Mouse (Mus musculus) liver, embryonic 16.5 days (tissue): Measurements from ENCODE around the gene Wbp11. TPM values are rescaled to one million over a fixed set of nuclear protein-coding genes. Genes with fewer than 3 reads are reported as not detected.

ENCODE experiments used
- ATAC-seq: fragments of 200-750 bp; cut with Nextera tagmentation; 2 replicates; pipeline ENCODE4 v1.8.0; 2017; ENCODE audit warnings: low read depth, mild to moderate bottlenecking, moderate number of reproducible peaks, moderate library complexity
- H3K27ac ChIP-seq: fragments of 300-500 bp; sonication (generic); 2 replicates; pipeline ENCODE4 v1.5.1; 2014; ENCODE audit warnings: mild to moderate bottlenecking, low read length
- H3K27me3 ChIP-seq: fragments of 300-500 bp; sonication (generic); 2 replicates; pipeline ENCODE4 v1.6.1; 2014; ENCODE audit warnings: low read depth, low read length, mixed read lengths; ENCODE audit not compliant: control insufficient read depth, insufficient read depth
- H3K36me3 ChIP-seq: fragments of 300-500 bp; sonication (generic); 2 replicates; pipeline ENCODE4 v1.6.1; 2014; ENCODE audit warnings: mild to moderate bottlenecking; ENCODE audit not compliant: control insufficient read depth, insufficient read depth
- H3K4me1 ChIP-seq: fragments of 300-500 bp; sonication (generic); 2 replicates; pipeline ENCODE4 v1.6.1; 2014; ENCODE audit warnings: low read depth, low read length, mixed read lengths; ENCODE audit not compliant: control insufficient read depth
- H3K4me2 ChIP-seq: fragments of 300-500 bp; sonication (generic); 2 replicates; pipeline ENCODE4 v1.6.1; 2014; ENCODE audit warnings: low read depth, low read length, mixed read lengths
- H3K4me3 ChIP-seq: fragments of 300-500 bp; sonication (generic); 2 replicates; pipeline ENCODE4 v1.5.1; 2014; ENCODE audit warnings: low read depth, mild to moderate bottlenecking, low read length
- H3K9ac ChIP-seq: fragments of 300-500 bp; sonication (generic); 2 replicates; pipeline ENCODE4 v1.6.1; 2014; ENCODE audit warnings: low read depth, low read length
- H3K9me3 ChIP-seq: fragments of 300-500 bp; sonication (generic); replicated peaks from 2 replicates; pipeline ENCODE4 v1.6.1; 2016; ENCODE audit warnings: low read length; ENCODE audit not compliant: control insufficient read depth
- WGBS: fragments of 180-500 bp; shearing (Covaris S2); extraction: QIAGEN DNeasy Blood & Tissue Kit; methylation state at CpG from one replicate; pipeline ENCODE4 v1.1.7; 2014; ENCODE audit not compliant: insufficient replicate concordance; 5-methylcytosine and 5-hydroxymethylcytosine counted together
- polyA plus RNA-seq: library from polyadenylated mRNA; unstranded; fragments of >200 nt; fragmentation: Nextera tagmentation; extraction: Ambion mirVana; gene quantifications from 2 replicates; pipeline ENCODE4 v1.2.1, GENCODE M21; 2015

Wbp11 gene
- polyA plus RNA-seq, 1 experiment from 2014 or later: 47.3 TPM

GRCm38 (mm10) chr6:136857186-136857872 is 29.3 kb upstream of the Wbp11 start, which contains the start of gene Art4:
Gene Art4, minus strand, starts transcription at chr6:136857733.
- Histone ChIP-seq H3K9me3 (no peaks in the 10 kb centered on the region), H3K4me1 (peaks cover 46% of the 10 kb centered on the region), H3K27ac (peak within 1 kb of the TSS; percentile 100), H3K9ac (peak within 1 kb of the TSS; percentile 92), H3K36me3 (peaks cover 16% of the 10 kb centered on the region), H3K4me2 (peak within 1 kb of the TSS; percentile 74), H3K4me3 (peak within 1 kb of the TSS; percentile 83), H3K27me3 (no peaks in the 10 kb centered on the region)
- ATAC-seq: peak; percentile 96
- WGBS: 11% methylated on average over 18 of the region's 18 CpGs

- peak overlapping the region; percentile 83 for H3K4me3 ChIP-seq
- H3K9ac ChIP-seq: peak overlapping the region; percentile 92
- peak overlapping the region; percentile 74 for H3K4me2 ChIP-seq
- 17% methylated on average over 14 of the region's 14 CpGs for WGBS
- no peaks in the 10 kb centered on the region for H3K9me3 ChIP-seq
- H3K4me1 ChIP-seq: peaks cover 48% of the 10 kb centered on the region
- H3K27me3 ChIP-seq: no peaks in the 10 kb centered on the region
- H3K27ac ChIP-seq: peak overlapping the region; percentile 95
- peak; percentile 28 for ATAC-seq
- peaks cover 25% of the 10 kb centered on the region for H3K36me3 ChIP-seq
Measured at GRCm38 (mm10) chr6:136856071-136856636, 28.1 kb upstream of the Wbp11 start.

GRCm38 (mm10) chr6:136855183-136855582 is 27.1 kb upstream of the Wbp11 start:
- H3K27ac ChIP-seq: peak overlapping the region; percentile 95
- peak overlapping the region; percentile 83 for H3K4me3 ChIP-seq
- peaks cover 30% of the 10 kb centered on the region for H3K36me3 ChIP-seq
- H3K9me3 ChIP-seq: no peaks in the 10 kb centered on the region
- H3K4me1 ChIP-seq: peaks cover 47% of the 10 kb centered on the region
- no peak for ATAC-seq
- WGBS: 20% methylated on average over 2 of the region's 2 CpGs
- H3K27me3 ChIP-seq: no peaks in the 10 kb centered on the region
- peak overlapping the region; percentile 74 for H3K4me2 ChIP-seq
- H3K9ac ChIP-seq: peak overlapping the region; percentile 92

GRCm38 (mm10) chr6:136854361-136854781 is 26.3 kb upstream of the Wbp11 start:
- peak overlapping the region; percentile 83 for H3K4me3 ChIP-seq
- no peak for ATAC-seq
- 31% methylated on average over 11 of the region's 11 CpGs for WGBS
- H3K4me2 ChIP-seq: peak overlapping the region; percentile 74
- no peaks in the 10 kb centered on the region for H3K9me3 ChIP-seq
- H3K36me3 ChIP-seq: peaks cover 32% of the 10 kb centered on the region
- H3K9ac ChIP-seq: peak overlapping the region; percentile 92
- H3K27ac ChIP-seq: peak overlapping the region; percentile 95
- H3K27me3 ChIP-seq: no peaks in the 10 kb centered on the region
- H3K4me1 ChIP-seq: peaks cover 48% of the 10 kb centered on the region

GRCm38 (mm10) chr6:136852762-136853161 is 24.7 kb upstream of the Wbp11 start:
- H3K27ac ChIP-seq: peak overlapping the region; percentile 48
- 41% methylated on average over 3 of the region's 3 CpGs for WGBS
- H3K9me3 ChIP-seq: no peaks in the 10 kb centered on the region
- no peak for ATAC-seq
- peaks cover 52% of the 10 kb centered on the region for H3K4me1 ChIP-seq
- peak overlapping the region; percentile 83; the same call in 1 of the 2 replicates for H3K4me3 ChIP-seq
- peaks cover 42% of the 10 kb centered on the region for H3K36me3 ChIP-seq
- H3K27me3 ChIP-seq: no peaks in the 10 kb centered on the region
- peak overlapping the region; percentile 74; the same call in 1 of the 2 replicates for H3K4me2 ChIP-seq
- H3K9ac ChIP-seq: 0 out of 2 replicates have a peak overlapping the region, but pooled peaks have one; percentile 2

GRCm38 (mm10) chr6:136852348-136852747 is 24.3 kb upstream of the Wbp11 start:
- H3K36me3 ChIP-seq: peaks cover 46% of the 10 kb centered on the region
- WGBS: 81% methylated on average over 4 of the region's 4 CpGs

GRCm38 (mm10) chr6:136850267-136850666 is 22.2 kb upstream of the Wbp11 start:
- 0 out of 2 replicates have a peak overlapping the region, but pooled peaks have one; percentile 32 for H3K27ac ChIP-seq
- peaks cover 54% of the 10 kb centered on the region for H3K4me1 ChIP-seq
- no peak for ATAC-seq
- H3K27me3 ChIP-seq: no peaks in the 10 kb centered on the region
- H3K9me3 ChIP-seq: no peaks in the 10 kb centered on the region
- no peak overlapping the region for H3K4me2 ChIP-seq
- H3K36me3 ChIP-seq: peaks cover 56% of the 10 kb centered on the region
- WGBS: 61% methylated on average over 6 of the region's 6 CpGs
- H3K9ac ChIP-seq: no peak overlapping the region
- H3K4me3 ChIP-seq: no peak overlapping the region

More at GRCm38 (mm10) chr6:136852348-136852747, 24.3 kb upstream of the Wbp11 start:
- Histone ChIP-seq H3K27me3 (no peaks in the 10 kb centered on the region), H3K4me3 (peak overlapping the region; percentile 83; the same call in 1 of the 2 replicates), H3K27ac (peak overlapping the region; percentile 48), H3K9ac (no peak overlapping the region), H3K4me1 (peaks cover 54% of the 10 kb centered on the region), H3K9me3 (no peaks in the 10 kb centered on the region), H3K4me2 (peak overlapping the region; percentile 74)
- no peak for ATAC-seq

GRCm38 (mm10) chr6:136848971-136849370 is 20.9 kb upstream of the Wbp11 start:
- H3K4me1 ChIP-seq: peaks cover 44% of the 10 kb centered on the region
- ATAC-seq: no peak

GRCm38 (mm10) chr6:136848399-136848798 is 20.4 kb upstream of the Wbp11 start:
- H3K27me3 ChIP-seq: no peaks in the 10 kb centered on the region
- no peaks in the 10 kb centered on the region for H3K9me3 ChIP-seq
- 0 out of 2 replicates have a peak overlapping the region, but pooled peaks have one; percentile 4 for H3K9ac ChIP-seq
- H3K4me1 ChIP-seq: peaks cover 40% of the 10 kb centered on the region
- whole genome bisulfite sequencing: 30% methylated on average over 8 of the region's 8 CpGs
- H3K4me2 ChIP-seq: peak overlapping the region; percentile 18
- peaks cover 45% of the 10 kb centered on the region for H3K36me3 ChIP-seq
- H3K27ac ChIP-seq: peak overlapping the region; percentile 76
- peak overlapping the region; percentile 11 for H3K4me3 ChIP-seq
- ATAC-seq: peak; percentile 62

More at GRCm38 (mm10) chr6:136848971-136849370, 20.9 kb upstream of the Wbp11 start:
- Histone ChIP-seq H3K9me3 (no peaks in the 10 kb centered on the region), H3K27ac (peak overlapping the region; percentile 76), H3K4me2 (peak overlapping the region; percentile 18), H3K27me3 (no peaks in the 10 kb centered on the region), H3K9ac (no peak overlapping the region), H3K36me3 (peaks cover 50% of the 10 kb centered on the region), H3K4me3 (peak overlapping the region; percentile 11)
- WGBS: 76% methylated on average over 5 of the region's 5 CpGs
